In the genomic region with DNA sequence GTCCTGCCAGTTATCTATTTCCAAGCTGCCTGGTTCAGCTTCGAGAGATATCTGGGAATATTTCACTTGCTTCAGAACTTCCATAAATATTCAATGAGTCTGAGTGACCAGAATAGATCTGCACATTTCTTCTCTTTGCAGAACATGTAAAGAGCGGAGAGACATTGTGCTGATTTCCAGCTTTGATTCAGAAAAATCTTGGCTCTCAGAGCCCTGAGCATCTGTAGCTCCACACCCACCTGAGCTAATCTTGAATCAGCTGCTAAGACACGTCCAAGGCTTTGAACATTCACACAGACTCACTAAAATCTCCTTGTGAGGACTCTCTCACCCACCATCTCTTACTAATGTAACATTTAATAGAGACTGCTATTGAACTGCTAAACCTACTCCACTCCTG, we compare ENCODE assay signal across 31 mouse cellular contexts.
DNase-seq lines count a peak whose midpoint lies in the region; ATAC-seq lines count a peak whose summit lies in the region.
"Had no signal": no experiment of that assay in that cellular context is flagged by ENCODE, and none has a peak within 500 bp of the region (broad histone marks: within the 10 kb centered on the region; RNA-seq: fewer than 3 reads in every experiment).

No protein-coding gene starts in this region.

- H3K36me3 ChIP-seq in kidney, embryonic 14.5 days (ENCODE audit: control insufficient read depth, insufficient read depth, low read length), result no peaks in the 10 kb centered on the region
- H3K36me3 ChIP-seq: embryonic facial prominence, embryonic 13.5 days; heart, embryonic 13.5 days; kidney, embryonic 15.5 days; limb, embryonic 10.5 days; liver, embryonic 15.5 days; midbrain, embryonic 15.5 days; neural tube, embryonic 12.5 days had no signal

- H3K4me3 ChIP-seq in kidney, embryonic 14.5 days (ENCODE audit: low read length), result no peak overlapping the region
- H3K4me3 ChIP-seq: embryonic facial prominence, embryonic 13.5 days; erythroblast, embryonic 14.5 days; forebrain, embryonic 13.5 days; heart, adult 2 months; heart, embryonic 13.5 days; kidney, embryonic 15.5 days; limb, embryonic 10.5 days; liver, embryonic 15.5 days; midbrain, embryonic 15.5 days; neural tube, embryonic 12.5 days had no signal

- 72% methylated on average over 3 of the region's 3 CpGs for WGBS in kidney, embryonic 14.5 days

- H3K9me3 ChIP-seq in kidney, embryonic 14.5 days (ENCODE audit: control insufficient read depth, low read length), result no peaks in the 10 kb centered on the region
- H3K9me3 ChIP-seq: embryonic facial prominence, embryonic 13.5 days; forebrain, embryonic 13.5 days; heart, embryonic 13.5 days; kidney, embryonic 15.5 days; limb, embryonic 10.5 days; liver, embryonic 15.5 days; midbrain, embryonic 15.5 days; neural tube, embryonic 12.5 days had no signal

- peak; percentile 13 to 43 for DNase-seq in layer of hippocampus, adult 18-20 months (ENCODE audit: low spot score in 2 of 2)
- DNase-seq in layer of hippocampus, adult 9-10 months (ENCODE audit: low spot score), result no peak
- peak; percentile 87 for DNase-seq in brain, adult 2 months (ENCODE audit: low read depth, low spot score)
- DNase-seq in layer of hippocampus, postnatal 14 days (ENCODE audit: low spot score in 2 of 2), result peak; percentile 2 to 24
- DNase-seq in left cerebral cortex, postnatal 36 days (ENCODE audit: low spot score in 2 of 2), result peak; percentile 42 to 48
- DNase-seq in spleen, postnatal 4 days (ENCODE audit: low spot score in 2 of 2), result no peak
- no peak for DNase-seq in cerebellum, postnatal 25 days
- DNase-seq: adrenal gland, postnatal 36 days; cerebellum, adult 11-12 months; cerebellum, postnatal 36 days; embryo, embryonic 11 days; gastrocnemius, postnatal 25 days; heart, adult 2 months; heart, postnatal 14 days; kidney, postnatal 36 days; liver; retina, postnatal 1 day; thymus, adult 2 months had no signal

- no peaks in the 10 kb centered on the region for H3K4me1 ChIP-seq in kidney, embryonic 14.5 days (ENCODE audit: control insufficient read depth, insufficient read depth, low read length)
- H3K4me1 ChIP-seq: embryonic facial prominence, embryonic 13.5 days; forebrain, embryonic 13.5 days; heart, embryonic 13.5 days; kidney, embryonic 15.5 days; limb, embryonic 10.5 days; liver, embryonic 15.5 days; midbrain, embryonic 15.5 days; neural tube, embryonic 12.5 days had no signal

- H3K27me3 ChIP-seq in kidney, embryonic 14.5 days (ENCODE audit: control insufficient read depth, insufficient read depth, low read length), result no peaks in the 10 kb centered on the region
- H3K27me3 ChIP-seq: embryonic facial prominence, embryonic 13.5 days; forebrain, embryonic 13.5 days; heart, embryonic 13.5 days; kidney, embryonic 15.5 days; liver, embryonic 15.5 days; midbrain, embryonic 15.5 days; neural tube, embryonic 12.5 days had no signal

- ATAC-seq in kidney, embryonic 14.5 days (ENCODE audit: low FRiP score, low TSS enrichment), result no peak
- ATAC-seq: forebrain, embryonic 13.5 days; hindbrain, postnatal 0 days; intestine, embryonic 16.5 days; midbrain, embryonic 15.5 days had no signal

- no peak overlapping the region for H3K4me2 ChIP-seq in kidney, embryonic 14.5 days (replicated peaks; ENCODE audit: low read depth, low read length)
- H3K4me2 ChIP-seq: embryonic facial prominence, embryonic 13.5 days; forebrain, embryonic 13.5 days; heart, embryonic 13.5 days; kidney, embryonic 15.5 days; liver, embryonic 15.5 days; midbrain, embryonic 15.5 days; neural tube, embryonic 12.5 days had no signal

- no peak overlapping the region for H3K9ac ChIP-seq in kidney, embryonic 14.5 days (ENCODE audit: low read depth, low read length)
- H3K9ac ChIP-seq: embryonic facial prominence, embryonic 13.5 days; forebrain, embryonic 13.5 days; heart, embryonic 13.5 days; kidney, embryonic 15.5 days; liver, embryonic 15.5 days; midbrain, embryonic 15.5 days; neural tube, embryonic 12.5 days had no signal

- H3K27ac ChIP-seq in kidney, embryonic 14.5 days (ENCODE audit: low read depth, low read length), result no peak overlapping the region
- H3K27ac ChIP-seq: embryonic facial prominence, embryonic 13.5 days; forebrain, embryonic 13.5 days; heart, adult 2 months; heart, embryonic 13.5 days; hindbrain, postnatal 0 days; kidney, embryonic 15.5 days; limb, embryonic 10.5 days; liver, embryonic 15.5 days; macrophage; midbrain, embryonic 15.5 days; neural tube, embryonic 12.5 days had no signal

- intact Hi-C loops in left cerebral cortex, postnatal 36 days (cut with DNase I), result no loop called here

Comparison
In these comparisons a context has a peak if more than half of its experiments do, and no peak if none do; other contexts are left out.
1. DNase-seq: peak in layer of hippocampus, adult 18-20 months (2 of 2), brain, adult 2 months (single experiment), layer of hippocampus, postnatal 14 days (2 of 2) and left cerebral cortex, postnatal 36 days (2 of 2); none in layer of hippocampus, adult 9-10 months (single experiment), spleen, postnatal 4 days (0 of 2) and cerebellum, postnatal 25 days (0 of 2).